Mouse (Mus musculus) heart, postnatal 0 days (tissue): ENCODE results near the gene Vmn1r16. TPM values are rescaled to one million over a fixed set of nuclear protein-coding genes. Genes with fewer than 3 reads are reported as not detected.
"Not testable (repeated sequence)": the region's sequence is repeated elsewhere in the genome, so short reads cannot be mapped to it uniquely, and the experiment has no call there.

ENCODE experiments used
- ATAC-seq: fragments of 200-750 bp; cut with Nextera tagmentation; 2 replicates; pipeline ENCODE4 v1.8.0; 2017; ENCODE audit warnings: low read depth, moderate number of reproducible peaks, moderate library complexity; ENCODE audit not compliant: insufficient read depth
- DNase-seq: peaks from one replicate; pipeline ENCODE4 v3.0.0-alpha.2; 2016; ENCODE audit warnings: low spot score
- H3K27ac ChIP-seq: fragments of 300-500 bp; sonication (generic); 2 replicates; pipeline ENCODE4 v1.5.1; 2014; ENCODE audit warnings: low read depth, mild to moderate bottlenecking
- H3K27me3 ChIP-seq: fragments of 300-500 bp; sonication (generic); 2 replicates; pipeline ENCODE4 v1.6.1; 2014; ENCODE audit warnings: low read length, mixed read lengths; ENCODE audit not compliant: control insufficient read depth, insufficient read depth
- H3K36me3 ChIP-seq: fragments of 300-500 bp; sonication (generic); replicated peaks from 2 replicates; pipeline ENCODE4 v1.6.1; 2014; ENCODE audit warnings: low read length, mixed read lengths; ENCODE audit not compliant: control insufficient read depth, insufficient read depth
- H3K4me1 ChIP-seq: fragments of 300-500 bp; sonication (generic); 2 replicates; pipeline ENCODE4 v1.6.1; 2014; ENCODE audit warnings: antibody characterized with exemption; ENCODE audit not compliant: control insufficient read depth, insufficient read depth
- H3K4me2 ChIP-seq: fragments of 300-500 bp; sonication (generic); 2 replicates; pipeline ENCODE4 v1.6.1; 2014; ENCODE audit warnings: low read depth, mild to moderate bottlenecking, low read length, moderate library complexity
- H3K4me3 ChIP-seq: fragments of 300-500 bp; sonication (generic); 2 replicates; pipeline ENCODE4 v1.5.1; 2014; ENCODE audit warnings: low read depth, low read length
- H3K9ac ChIP-seq: fragments of 300-500 bp; sonication (generic); replicated peaks from 2 replicates; pipeline ENCODE4 v1.6.1; 2014; ENCODE audit warnings: low read depth, low read length, mixed read lengths
- H3K9me3 ChIP-seq: fragments of 300-500 bp; sonication (generic); replicated peaks from 2 replicates; pipeline ENCODE4 v1.6.1; 2016; ENCODE audit warnings: low read length; ENCODE audit not compliant: control insufficient read depth
- CTCF ChIP-seq: IDR thresholded peaks from 2 replicates; pipeline ENCODE4 v1.5.1; 2016; ENCODE audit warnings: antibody characterized with exemption, control low read depth, low read depth
- EP300 ChIP-seq: IDR thresholded peaks from 2 replicates; pipeline ENCODE4 v1.6.1; 2016; ENCODE audit warnings: antibody characterized with exemption, low read depth
- WGBS: fragments of 180-500 bp; shearing (Covaris S2); extraction: QIAGEN DNeasy Blood & Tissue Kit; methylation state at CpG from one replicate; pipeline ENCODE4 v1.1.7; 2014; 5-methylcytosine and 5-hydroxymethylcytosine counted together
- polyA plus RNA-seq: library from polyadenylated mRNA; unstranded; fragments of >200 nt; fragmentation: Nextera tagmentation; extraction: Ambion mirVana; gene quantifications from 2 replicates; pipeline ENCODE4 v1.2.1, GENCODE M21; 2015
- total RNA-seq: library from RNA; depleted of rRNA; stranded (reverse); fragments of >200 nt; gene quantifications from 2 replicates; pipeline ENCODE4 v1.2.3, GENCODE M21; 2014; ENCODE audit warnings: low replicate concordance; rRNA removed

The Vmn1r16 gene
- total RNA-seq: not detected in 2 replicates
- not detected in 2 replicates for polyA plus RNA-seq

DNA sequence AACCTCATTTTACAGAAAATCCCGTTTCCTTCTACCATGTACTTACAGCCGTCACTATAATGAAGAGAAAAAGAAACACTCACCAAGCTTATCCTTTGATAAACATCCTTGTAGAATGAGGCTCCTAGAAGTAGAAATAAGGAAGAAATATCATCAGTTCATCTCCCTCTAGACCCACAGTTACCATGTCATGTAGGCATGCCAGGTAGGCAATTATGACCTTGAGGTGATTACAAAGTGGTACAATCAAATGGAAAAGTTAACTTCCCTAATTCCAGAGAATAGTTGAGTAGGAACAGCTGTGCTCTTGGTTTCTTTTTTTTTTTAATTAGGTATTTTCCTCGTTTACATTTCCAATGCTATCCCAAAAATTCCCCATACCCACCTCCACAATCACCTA lies at the start of gene Vmn1r16:
Gene Vmn1r16 (minus strand): TSS at position 101 of the 400 bp plus-strand sequence.
- no peaks in the 10 kb centered on the region for H3K36me3 ChIP-seq
- ATAC-seq: no peak
- no peaks in the 10 kb centered on the region for H3K27me3 ChIP-seq
- 64% methylated on average over 3 of the region's 3 CpGs for WGBS
- H3K9ac ChIP-seq: no peak within 1 kb of the TSS
- no peaks in the 10 kb centered on the region for H3K9me3 ChIP-seq
- no peak for DNase-seq
- no peaks in the 10 kb centered on the region for H3K4me1 ChIP-seq
- H3K4me2 ChIP-seq: no peak within 1 kb of the TSS
- no peak within 1 kb of the TSS for H3K4me3 ChIP-seq
- H3K27ac ChIP-seq: no peak within 1 kb of the TSS
- TF ChIP-seq CTCF (no peak), EP300 (no peak)

- ATAC-seq (no peak), DNase-seq (no peak)
- H3K4me1 ChIP-seq: no peaks in the 10 kb centered on the region
- no peaks in the 10 kb centered on the region for H3K9me3 ChIP-seq
- WGBS: 77% methylated on average over 1 of the region's 1 CpGs
- H3K27me3 ChIP-seq: no peaks in the 10 kb centered on the region
- H3K36me3 ChIP-seq: no peaks in the 10 kb centered on the region
- no peak overlapping the region for H3K4me2 ChIP-seq
- no peak overlapping the region for H3K27ac ChIP-seq
- H3K4me3 ChIP-seq: no peak overlapping the region
- H3K9ac ChIP-seq: no peak overlapping the region
- TF ChIP-seq EP300: no peak
- no peak for TF ChIP-seq CTCF
These were observed 38.2 kb upstream of the Vmn1r16 start for GRCm38 (mm10) chr6:57367496-57367895.

- not testable (repeated sequence) for H3K27ac ChIP-seq, H3K9ac ChIP-seq, ATAC-seq, H3K4me1 ChIP-seq, H3K4me3 ChIP-seq, H3K36me3 ChIP-seq, H3K27me3 ChIP-seq, H3K9me3 ChIP-seq, DNase-seq, H3K4me2 ChIP-seq
- WGBS: 78% methylated on average over 1 of the region's 1 CpGs
These were observed 36.6 kb upstream of the Vmn1r16 start for GRCm38 (mm10) chr6:57365866-57366265.

DNA sequence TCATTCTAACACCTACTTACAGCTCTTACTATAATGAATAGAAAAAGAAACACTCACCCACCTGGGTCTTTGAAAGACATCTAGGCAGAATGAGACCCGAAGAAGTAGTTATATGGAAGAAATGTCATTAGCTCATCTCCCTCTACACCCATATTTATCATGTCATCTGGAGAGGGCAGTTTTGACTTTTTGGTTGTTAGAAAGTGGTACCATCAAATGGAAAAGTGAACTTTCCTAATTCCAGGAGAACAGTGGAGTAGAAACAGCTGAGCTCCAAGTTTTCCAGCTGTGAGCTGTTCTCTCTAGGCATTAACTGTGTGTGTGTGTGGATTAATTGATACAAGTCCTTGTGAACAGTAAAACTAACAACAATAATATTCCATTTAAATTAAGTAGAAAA lies 34.3 kb upstream of the Vmn1r16 start, which contains the start of gene Vmn1r17:
Gene Vmn1r17 (minus strand): TSS at position 101 of the 400 bp plus-strand sequence.
- no peaks in the 10 kb centered on the region for H3K36me3 ChIP-seq
- no peak within 1 kb of the TSS for H3K4me2 ChIP-seq
- no peaks in the 10 kb centered on the region for H3K4me1 ChIP-seq
- DNase-seq (no peak), ATAC-seq (no peak)
- no peak within 1 kb of the TSS for H3K27ac ChIP-seq
- no peaks in the 10 kb centered on the region for H3K9me3 ChIP-seq
- 80% methylated on average over 1 of the region's 1 CpGs for WGBS
- H3K27me3 ChIP-seq: no peaks in the 10 kb centered on the region
- no peak within 1 kb of the TSS for H3K4me3 ChIP-seq
- TF ChIP-seq EP300 (no peak), CTCF (no peak)
- H3K9ac ChIP-seq: no peak within 1 kb of the TSS

- DNase-seq (no peak), ATAC-seq (no peak)
- Histone ChIP-seq H3K4me3 (no peak overlapping the region), H3K9ac (no peak overlapping the region), H3K27ac (no peak overlapping the region), H3K4me2 (no peak overlapping the region), H3K4me1 (no peaks in the 10 kb centered on the region), H3K27me3 (no peaks in the 10 kb centered on the region), H3K9me3 (no peaks in the 10 kb centered on the region), H3K36me3 (no peaks in the 10 kb centered on the region)
- 43% methylated on average over 2 of the region's 2 CpGs for WGBS
- TF ChIP-seq EP300: no peak
- no peak for TF ChIP-seq CTCF
These were observed 27.6 kb upstream of the Vmn1r16 start for GRCm38 (mm10) chr6:57356864-57357263.

DNA sequence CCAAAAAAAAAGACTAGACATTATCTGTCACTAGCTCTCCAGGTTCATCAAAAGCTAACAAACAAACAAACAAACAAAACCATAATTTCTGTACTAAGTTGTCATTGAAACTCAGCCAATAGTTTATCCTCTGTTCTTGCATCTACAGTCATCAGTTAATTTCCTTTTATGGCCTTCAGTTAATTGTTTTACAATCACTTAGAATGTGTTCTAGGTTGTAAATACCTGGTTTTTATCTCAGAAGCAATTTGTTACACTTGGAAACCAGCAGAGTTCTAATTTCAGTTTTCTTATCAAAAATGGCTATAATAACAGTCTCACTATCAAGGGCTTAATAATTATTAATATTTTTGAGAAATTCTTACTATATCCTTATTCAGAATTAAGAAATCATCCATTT lies 3.1 kb downstream of the Vmn1r16 start:
- no peaks in the 10 kb centered on the region for H3K36me3 ChIP-seq
- no peak for DNase-seq
- TF ChIP-seq EP300 (no peak), CTCF (no peak)
- H3K27me3 ChIP-seq: no peaks in the 10 kb centered on the region
- H3K27ac ChIP-seq: no peak overlapping the region
- H3K4me2 ChIP-seq: no peak overlapping the region
- no peak overlapping the region for H3K4me3 ChIP-seq
- no peaks in the 10 kb centered on the region for H3K4me1 ChIP-seq
- H3K9me3 ChIP-seq: no peaks in the 10 kb centered on the region
- no peak for ATAC-seq
- no peak overlapping the region for H3K9ac ChIP-seq
